Mouse (Mus musculus) stomach, embryonic 15.5 days (tissue): ENCODE data around the gene Ostf1. TPM values are rescaled to one million over a fixed set of nuclear protein-coding genes. Genes with fewer than 3 reads are reported as not detected.

ENCODE experiments used
- ATAC-seq: fragments of 200-750 bp; cut with Nextera tagmentation; 2 replicates; pipeline ENCODE4 v1.8.0; 2017; ENCODE audit warnings: low read depth, moderate number of reproducible peaks, moderate TSS enrichment; ENCODE audit not compliant: insufficient read depth, low FRiP score
- H3K27ac ChIP-seq: fragments of 300-500 bp; sonication (generic); 2 replicates; pipeline ENCODE4 v1.5.1; 2015; ENCODE audit warnings: mild to moderate bottlenecking, inconsistent platforms
- H3K27me3 ChIP-seq: fragments of 300-500 bp; sonication (generic); replicated peaks from 2 replicates; pipeline ENCODE4 v1.6.1; 2015; ENCODE audit warnings: inconsistent platforms
- H3K36me3 ChIP-seq: fragments of 300-500 bp; sonication (generic); 2 replicates; pipeline ENCODE4 v1.6.1; 2015; ENCODE audit warnings: inconsistent platforms
- H3K4me1 ChIP-seq: fragments of 300-500 bp; sonication (generic); 2 replicates; pipeline ENCODE4 v1.6.1; 2015; ENCODE audit warnings: inconsistent platforms
- H3K4me2 ChIP-seq: fragments of 300-500 bp; sonication (generic); 2 replicates; pipeline ENCODE4 v1.6.1; 2015; ENCODE audit warnings: mild to moderate bottlenecking, inconsistent platforms
- H3K4me3 ChIP-seq: fragments of 300-500 bp; sonication (generic); replicated peaks from 2 replicates; pipeline ENCODE4 v1.5.1; 2015; ENCODE audit warnings: inconsistent platforms
- H3K9ac ChIP-seq: fragments of 300-500 bp; sonication (generic); 2 replicates; pipeline ENCODE4 v1.6.1; 2015; ENCODE audit warnings: inconsistent platforms
- H3K9me3 ChIP-seq: fragments of 300-500 bp; sonication (generic); 2 replicates; pipeline ENCODE4 v1.6.1; 2016; ENCODE audit warnings: inconsistent platforms
- WGBS: fragments of 180-500 bp; shearing (Covaris S2); methylation state at CpG from one replicate; pipeline ENCODE4 v1.1.7; 2015; 5-methylcytosine and 5-hydroxymethylcytosine counted together
- polyA plus RNA-seq: library from polyadenylated mRNA; unstranded; fragments of >200 nt; fragmentation: Nextera tagmentation; extraction: Ambion mirVana; gene quantifications from 2 replicates; pipeline ENCODE4 v1.2.1, GENCODE M21; 2015

The Ostf1 gene
- polyA plus RNA-seq, 1 experiment from 2014 or later = 95.9 TPM

GRCm38 (mm10) chr19:18619060-18619459, 12.6 kb downstream of the Ostf1 start:
- H3K4me2 ChIP-seq = no peak overlapping the region

GRCm38 (mm10) chr19:18617504-18617903, 14.1 kb downstream of the Ostf1 start:
- Histone ChIP-seq H3K4me2 (no peak overlapping the region), H3K9ac (no peak overlapping the region), H3K4me1 (0 out of 2 replicates have a peak, but pooled peaks cover 5% of the 10 kb centered on the region), H3K27ac (no peak overlapping the region), H3K4me3 (no peak overlapping the region), H3K36me3 (no peaks in the 10 kb centered on the region), H3K9me3 (no peaks in the 10 kb centered on the region), H3K27me3 (no peaks in the 10 kb centered on the region)
- no peak for ATAC-seq
- 85% methylated on average over 1 of the region's 1 CpGs for WGBS

More at GRCm38 (mm10) chr19:18619060-18619459, 12.6 kb downstream of the Ostf1 start:
- Histone ChIP-seq H3K27me3 (no peaks in the 10 kb centered on the region), H3K9ac (no peak overlapping the region), H3K27ac (no peak overlapping the region), H3K4me3 (no peak overlapping the region), H3K36me3 (no peaks in the 10 kb centered on the region), H3K9me3 (no peaks in the 10 kb centered on the region), H3K4me1 (0 out of 2 replicates have a peak, but pooled peaks cover 5% of the 10 kb centered on the region)
- no peak for ATAC-seq
- WGBS = 57% methylated on average over 5 of the region's 5 CpGs

GRCm38 (mm10) chr19:18615680-18616240, 15.9 kb downstream of the Ostf1 start:
- no peaks in the 10 kb centered on the region for H3K36me3 ChIP-seq
- H3K4me2 ChIP-seq = no peak overlapping the region; the same call in 1 of the 2 replicates
- H3K27ac ChIP-seq = peak overlapping the region; percentile 40; the same call in 1 of the 2 replicates
- ATAC-seq = no peak
- no peak overlapping the region for H3K9ac ChIP-seq
- 0 out of 2 replicates have a peak, but pooled peaks cover 5% of the 10 kb centered on the region for H3K4me1 ChIP-seq
- H3K27me3 ChIP-seq = no peaks in the 10 kb centered on the region
- H3K4me3 ChIP-seq = no peak overlapping the region
- H3K9me3 ChIP-seq = no peaks in the 10 kb centered on the region
- 63% methylated on average over 9 of the region's 9 CpGs for WGBS

GRCm38 (mm10) chr19:18614337-18614736, 17.3 kb downstream of the Ostf1 start:
- 83% methylated on average over 7 of the region's 7 CpGs for WGBS
- H3K36me3 ChIP-seq = no peaks in the 10 kb centered on the region
- ATAC-seq = no peak
- no peak overlapping the region for H3K4me2 ChIP-seq
- H3K4me3 ChIP-seq = no peak overlapping the region
- H3K27me3 ChIP-seq = no peaks in the 10 kb centered on the region
- H3K9me3 ChIP-seq = no peaks in the 10 kb centered on the region
- H3K4me1 ChIP-seq = 0 out of 2 replicates have a peak, but pooled peaks cover 5% of the 10 kb centered on the region
- no peak overlapping the region for H3K9ac ChIP-seq
- no peak overlapping the region for H3K27ac ChIP-seq

GRCm38 (mm10) chr19:18608975-18609374, 22.6 kb downstream of the Ostf1 start:
- Histone ChIP-seq H3K36me3 (no peaks in the 10 kb centered on the region), H3K4me1 (no peaks in the 10 kb centered on the region), H3K9ac (no peak overlapping the region), H3K27ac (no peak overlapping the region), H3K27me3 (no peaks in the 10 kb centered on the region), H3K4me3 (no peak overlapping the region), H3K9me3 (no peaks in the 10 kb centered on the region), H3K4me2 (no peak overlapping the region)
- 59% methylated on average over 6 of the region's 6 CpGs for WGBS
- ATAC-seq = no peak

- H3K27me3 ChIP-seq = no peaks in the 10 kb centered on the region
- H3K36me3 ChIP-seq = no peaks in the 10 kb centered on the region
- 55% methylated on average over 7 of the region's 7 CpGs for WGBS
- no peak overlapping the region for H3K27ac ChIP-seq
- H3K4me3 ChIP-seq = no peak overlapping the region
- ATAC-seq = no peak
- no peaks in the 10 kb centered on the region for H3K4me1 ChIP-seq
- no peak overlapping the region for H3K4me2 ChIP-seq
- H3K9ac ChIP-seq = no peak overlapping the region
- H3K9me3 ChIP-seq = no peaks in the 10 kb centered on the region
Measured at GRCm38 (mm10) chr19:18607907-18608306, 23.7 kb downstream of the Ostf1 start.

- Histone ChIP-seq H3K4me1 (no peaks in the 10 kb centered on the region), H3K27me3 (no peaks in the 10 kb centered on the region), H3K27ac (no peak overlapping the region), H3K4me2 (no peak overlapping the region), H3K9me3 (no peaks in the 10 kb centered on the region), H3K9ac (no peak overlapping the region), H3K36me3 (no peaks in the 10 kb centered on the region), H3K4me3 (no peak overlapping the region)
- 81% methylated on average over 6 of the region's 6 CpGs for WGBS
- ATAC-seq = no peak
Measured at GRCm38 (mm10) chr19:18603011-18603410, 28.6 kb downstream of the Ostf1 start.

- Histone ChIP-seq H3K4me1 (no peaks in the 10 kb centered on the region), H3K4me3 (no peak overlapping the region), H3K36me3 (no peaks in the 10 kb centered on the region), H3K27ac (no peak overlapping the region), H3K4me2 (no peak overlapping the region), H3K9ac (no peak overlapping the region), H3K9me3 (no peaks in the 10 kb centered on the region), H3K27me3 (no peaks in the 10 kb centered on the region)
- 91% methylated on average over 9 of the region's 9 CpGs for WGBS
- no peak for ATAC-seq
Measured at GRCm38 (mm10) chr19:18600611-18601010, 31.0 kb downstream of the Ostf1 start.

GRCm38 (mm10) chr19:18599650-18600049, 32.0 kb downstream of the Ostf1 start:
- H3K4me2 ChIP-seq = no peak overlapping the region
- 90% methylated on average over 5 of the region's 5 CpGs for WGBS
- no peaks in the 10 kb centered on the region for H3K4me1 ChIP-seq
- no peaks in the 10 kb centered on the region for H3K27me3 ChIP-seq
- H3K4me3 ChIP-seq = no peak overlapping the region
- no peak overlapping the region for H3K27ac ChIP-seq
- ATAC-seq = no peak
- no peak overlapping the region for H3K9ac ChIP-seq
- no peaks in the 10 kb centered on the region for H3K36me3 ChIP-seq
- H3K9me3 ChIP-seq = no peaks in the 10 kb centered on the region

GRCm38 (mm10) chr19:18599051-18599450, 32.6 kb downstream of the Ostf1 start:
- WGBS = 79% methylated on average over 8 of the region's 8 CpGs
- Histone ChIP-seq H3K9me3 (no peaks in the 10 kb centered on the region), H3K36me3 (no peaks in the 10 kb centered on the region)

GRCm38 (mm10) chr19:18598265-18598926, 33.2 kb downstream of the Ostf1 start:
- ATAC-seq = no peak
- no peaks in the 10 kb centered on the region for H3K4me1 ChIP-seq
- H3K4me3 ChIP-seq = no peak overlapping the region
- WGBS = 84% methylated on average over 3 of the region's 3 CpGs
- H3K9ac ChIP-seq = no peak overlapping the region
- no peaks in the 10 kb centered on the region for H3K36me3 ChIP-seq
- H3K9me3 ChIP-seq = no peaks in the 10 kb centered on the region
- H3K4me2 ChIP-seq = no peak overlapping the region
- no peak overlapping the region for H3K27ac ChIP-seq
- no peaks in the 10 kb centered on the region for H3K27me3 ChIP-seq

More at GRCm38 (mm10) chr19:18599051-18599450, 32.6 kb downstream of the Ostf1 start:
- H3K4me3 ChIP-seq = no peak overlapping the region
- no peaks in the 10 kb centered on the region for H3K27me3 ChIP-seq
- H3K4me2 ChIP-seq = no peak overlapping the region
- ATAC-seq = no peak
- H3K4me1 ChIP-seq = no peaks in the 10 kb centered on the region
- H3K9ac ChIP-seq = no peak overlapping the region
- H3K27ac ChIP-seq = no peak overlapping the region

GRCm38 (mm10) chr19:18597772-18598171, 33.9 kb downstream of the Ostf1 start:
- no peak overlapping the region for H3K27ac ChIP-seq
- no peaks in the 10 kb centered on the region for H3K27me3 ChIP-seq
- no peaks in the 10 kb centered on the region for H3K36me3 ChIP-seq
- ATAC-seq = no peak
- no peaks in the 10 kb centered on the region for H3K4me1 ChIP-seq
- H3K9ac ChIP-seq = no peak overlapping the region
- no peak overlapping the region for H3K4me3 ChIP-seq
- H3K4me2 ChIP-seq = no peak overlapping the region
- WGBS = 66% methylated on average over 6 of the region's 6 CpGs
- H3K9me3 ChIP-seq = no peaks in the 10 kb centered on the region
